Mouse (Mus musculus): ENCODE measurements around the gene Slc16a2.

DNA sequence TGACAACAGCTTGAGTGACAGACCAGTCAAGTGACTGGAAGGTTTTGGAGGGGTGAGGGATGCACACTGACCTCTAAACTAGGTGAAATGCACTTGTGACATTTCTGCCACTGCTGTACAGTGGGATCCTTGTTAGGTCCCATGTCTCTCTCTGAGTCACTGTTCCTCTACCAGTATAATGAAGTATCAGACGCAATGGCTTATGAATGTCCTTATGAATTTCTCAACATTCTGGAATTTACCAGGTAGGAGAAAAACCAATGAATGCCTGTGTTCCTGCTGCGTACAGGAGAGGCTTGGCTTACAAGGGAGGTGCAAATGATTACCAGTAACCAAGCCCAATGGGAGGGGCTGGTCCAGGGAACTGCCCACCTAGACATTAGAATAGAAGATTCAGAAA, 30.5 kb downstream of the Slc16a2 start:
- no peak for TF ChIP-seq USF1 (IDR thresholded peaks at IDR 0.05; ENCODE audit: low read depth)
- no peak for TF ChIP-seq CTCF (IDR thresholded peaks at IDR 0.05; ENCODE audit: control insufficient read depth, insufficient read depth, insufficient read length)
- no peak for TF ChIP-seq MYOG (IDR thresholded peaks at IDR 0.05; ENCODE audit: control insufficient read depth, extremely low read depth, insufficient read length)
- TF ChIP-seq FOSL1 (IDR thresholded peaks at IDR 0.05; ENCODE audit: insufficient read depth, low read length, poor library complexity, severe bottlenecking), result no peak
- no peak for TF ChIP-seq CEBPB (IDR thresholded peaks at IDR 0.05; ENCODE audit: low read depth)

All from C2C12 (cell line).